Mouse (Mus musculus) T-helper 17 cell (primary cell): ENCODE measurements around the gene Scpep1.
"Not testable (repeated sequence)": the region's sequence is repeated elsewhere in the genome, so short reads cannot be mapped to it uniquely, and the experiment has no call there.

ENCODE experiments used
- in situ Hi-C, 2 experiments: fragments of 300-600 bp; cut with MboI, MseI; formaldehyde crosslinking; loops; 1 replicate in 1 of 2; 2 replicates in 1 of 2; pipeline ENCODE4 v1.15.1; 2025; ENCODE audit warnings: high pct_unique_total_duplicates in 2 of 2

Gene Scpep1

DNA sequence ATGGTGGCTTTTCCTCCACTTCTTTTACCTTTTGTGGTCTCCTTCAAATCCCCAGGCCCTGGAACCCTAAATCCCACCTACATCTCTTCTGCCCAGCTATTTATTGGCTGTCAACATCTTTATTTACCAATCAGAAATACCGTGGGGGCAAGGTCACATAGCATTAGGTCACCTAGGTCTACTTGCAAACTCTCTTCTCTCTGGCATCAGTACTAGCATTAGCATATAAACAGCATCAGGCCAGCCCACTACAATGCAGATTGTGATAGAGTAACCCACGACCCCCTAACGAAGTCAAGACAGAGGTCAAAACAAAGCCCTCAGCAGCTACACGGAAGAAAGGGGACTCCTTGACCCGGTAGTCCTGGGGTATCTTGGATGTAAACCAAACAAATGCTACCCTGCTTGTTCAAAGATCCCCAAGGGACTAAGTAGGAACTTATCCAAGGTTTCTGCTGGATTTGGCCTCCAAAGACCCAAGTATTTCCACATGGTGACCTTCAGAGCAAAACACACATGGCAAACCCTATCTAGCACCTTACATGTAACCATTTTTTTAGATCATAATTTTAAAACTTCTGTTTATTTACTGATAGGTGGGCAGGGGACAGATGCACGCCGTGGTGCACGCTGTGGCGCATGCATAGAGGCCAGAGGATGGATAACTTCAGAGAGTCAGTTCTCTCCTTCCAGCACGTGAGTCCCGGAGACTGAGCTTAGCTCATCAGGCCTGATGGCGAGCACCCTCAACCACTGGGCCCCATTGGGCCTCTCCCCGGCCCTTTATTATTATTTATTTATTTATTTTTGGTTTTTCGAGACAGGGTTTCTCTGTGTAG is 23.4 kb downstream of the Scpep1 start:
- in situ Hi-C loops: no loop called here

GRCm38 (mm10) chr11:88926566-88926965 is 28.7 kb downstream of the Scpep1 start:
- in situ Hi-C loops: no loop called here

DNA sequence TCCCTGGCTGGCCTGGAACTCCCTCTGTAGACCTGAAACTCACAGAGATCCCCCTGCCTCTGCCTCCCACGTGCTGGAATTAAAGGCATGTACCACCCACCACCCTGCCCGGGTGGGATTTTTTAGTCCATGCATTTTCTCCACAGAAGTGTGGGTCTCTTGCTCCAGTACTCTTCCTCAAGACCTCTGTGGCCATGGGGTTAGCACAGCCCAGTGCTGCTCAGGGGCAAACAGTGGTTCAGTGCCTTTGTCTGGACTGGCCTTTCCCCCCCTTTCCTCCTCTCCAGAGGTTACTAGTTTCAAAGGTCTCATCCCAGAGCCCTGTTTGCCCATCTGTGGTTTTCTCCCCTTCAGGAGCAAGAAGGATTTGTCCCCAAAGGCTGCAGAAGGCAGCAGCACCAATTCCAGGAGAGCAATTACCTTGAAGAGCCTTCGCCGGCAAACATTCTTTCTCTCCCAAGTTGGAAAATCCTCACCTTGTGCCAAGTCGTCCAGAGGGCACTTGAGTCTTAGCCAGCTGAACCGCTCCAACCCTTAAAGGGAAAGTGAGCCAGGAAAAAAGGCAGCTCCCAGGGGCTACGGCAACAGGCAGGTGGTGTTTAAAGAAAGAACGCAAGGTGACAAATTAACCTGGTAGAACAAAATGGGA is 45.8 kb downstream of the Scpep1 start:
- in situ Hi-C loops: no loop called here

GRCm38 (mm10) chr11:88908557-88909211 is 46.6 kb downstream of the Scpep1 start:
- in situ Hi-C loops: no loop called here

GRCm38 (mm10) chr11:88907886-88908285 is 47.4 kb downstream of the Scpep1 start:
- in situ Hi-C loops: no loop called here

GRCm38 (mm10) chr11:88905621-88906020 is 49.6 kb downstream of the Scpep1 start:
- in situ Hi-C loops: no loop called here

- in situ Hi-C loops: no loop called here
These were observed 51.2 kb downstream of the Scpep1 start for GRCm38 (mm10) chr11:88904080-88904479.

- in situ Hi-C loops: no loop called here
These were observed 52.5 kb downstream of the Scpep1 start for GRCm38 (mm10) chr11:88902762-88903161.

- in situ Hi-C loops: no loop called here
These were observed 53.9 kb downstream of the Scpep1 start for GRCm38 (mm10) chr11:88901341-88901802.

DNA sequence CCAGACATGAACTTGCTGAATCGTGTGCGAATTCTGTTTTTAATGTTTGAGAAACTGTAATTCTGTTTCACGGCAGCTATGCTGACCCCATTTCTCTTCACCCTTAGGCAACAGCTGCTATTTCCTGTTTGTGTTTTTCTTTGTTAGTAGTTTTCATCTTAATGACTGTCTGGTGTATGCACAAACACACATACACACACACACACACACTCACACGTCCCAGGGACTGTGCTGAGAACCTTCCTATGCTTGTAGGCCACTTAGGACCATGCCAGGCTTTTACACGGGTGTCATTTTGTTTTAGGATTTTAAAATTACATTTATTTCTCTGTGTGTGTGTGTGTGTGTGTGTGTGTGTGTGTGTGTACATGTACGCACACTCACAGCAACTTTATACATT is 55.7 kb downstream of the Scpep1 start:
- in situ Hi-C loops: no loop called here

DNA sequence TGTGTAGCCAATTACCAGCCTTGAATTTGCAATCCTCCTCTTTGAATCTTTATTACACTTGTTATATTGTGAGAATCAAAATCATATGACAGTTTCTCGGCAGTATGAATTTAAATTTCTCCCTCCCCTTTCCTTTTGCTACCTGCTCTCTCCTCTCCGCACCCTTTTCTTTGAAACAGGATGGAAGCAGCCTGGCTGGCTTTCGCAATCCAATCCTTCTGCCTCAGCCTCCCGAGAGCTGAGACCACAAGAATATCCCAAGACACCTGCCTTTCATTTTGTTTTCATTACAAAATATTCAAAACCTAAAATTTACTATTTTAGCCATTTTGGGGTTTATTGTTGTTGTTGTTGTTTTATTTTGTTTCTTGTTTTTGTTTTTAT is 56.9 kb downstream of the Scpep1 start:
- in situ Hi-C loops: no loop called here

DNA sequence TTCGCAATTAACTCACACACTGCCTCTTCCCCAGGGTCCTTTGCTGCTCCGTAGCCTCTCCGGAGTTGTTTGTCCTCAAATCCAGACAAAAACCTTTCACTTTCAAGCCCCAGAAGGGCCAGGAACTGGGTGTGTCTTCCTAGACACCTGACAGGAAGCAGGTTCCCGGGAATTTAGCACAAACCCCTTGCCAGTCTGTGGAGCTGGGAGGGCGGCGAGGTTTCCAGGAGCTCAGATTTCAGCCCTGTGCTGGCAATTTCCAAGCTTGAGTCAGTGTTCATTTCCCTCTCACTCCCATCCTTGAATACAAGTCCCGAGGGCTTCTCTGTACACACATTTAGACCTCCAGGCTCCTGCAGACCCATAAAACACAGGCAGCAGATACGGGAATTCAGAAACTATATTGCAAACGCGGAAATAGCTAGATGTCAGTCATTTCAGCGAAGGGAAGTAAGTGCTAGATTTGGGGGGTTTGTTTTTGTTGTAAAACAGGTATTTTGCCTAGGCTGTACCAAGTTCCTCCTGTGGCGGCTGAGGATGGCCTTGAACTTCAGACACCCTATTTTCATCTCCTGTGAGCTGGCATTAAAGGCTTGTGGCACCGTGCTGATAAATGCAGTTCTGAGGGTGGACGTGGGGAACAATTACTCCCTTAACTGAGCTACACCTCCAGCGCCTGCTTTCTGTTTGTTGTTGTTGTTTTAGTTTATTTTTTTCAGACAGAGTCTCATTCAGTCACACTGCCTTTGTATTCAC is 57.5 kb downstream of the Scpep1 start:
- in situ Hi-C loops: no loop called here

- in situ Hi-C loops: not testable (repeated sequence)
These were observed 59.4 kb downstream of the Scpep1 start for GRCm38 (mm10) chr11:88895800-88896232.

DNA sequence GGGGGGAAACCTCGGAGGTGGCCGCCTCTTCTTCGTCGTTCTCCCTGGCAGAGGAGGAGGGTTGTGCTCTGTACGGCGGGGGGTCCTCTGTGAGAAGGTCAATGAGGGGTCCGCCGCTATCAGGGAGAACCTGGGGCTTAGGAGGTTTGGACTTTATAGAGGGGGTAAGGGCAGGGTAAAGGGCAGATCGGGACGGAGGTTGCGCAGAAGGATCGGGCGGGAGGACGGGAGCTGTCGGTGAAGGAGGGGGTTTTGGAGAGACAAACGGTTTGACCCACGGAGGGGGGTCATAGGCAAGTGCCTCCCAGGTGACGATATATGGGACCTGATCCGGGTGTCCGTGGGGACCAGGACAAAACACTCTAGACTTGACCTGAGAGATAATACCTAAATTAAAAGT is 60.0 kb downstream of the Scpep1 start:
- in situ Hi-C loops: not testable (repeated sequence)

DNA sequence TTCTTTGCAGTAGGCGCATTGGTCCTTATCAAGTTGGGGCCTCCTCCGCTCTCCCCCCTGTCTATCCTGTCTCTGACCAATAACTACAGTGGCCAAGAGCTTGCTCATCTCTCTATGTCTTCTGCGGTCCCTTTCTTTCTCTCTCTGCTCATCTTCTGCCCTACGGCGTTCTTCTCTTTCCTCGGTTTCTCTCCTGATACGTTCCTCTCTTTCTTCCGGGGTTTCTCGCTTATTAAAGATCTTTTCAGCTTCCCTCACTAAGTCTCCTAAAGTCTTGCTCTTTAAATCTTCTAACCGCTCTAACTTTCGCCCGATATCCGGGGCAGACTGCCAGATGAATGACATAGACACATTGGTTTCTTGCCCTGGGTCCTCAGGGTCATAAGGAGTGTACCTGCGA is 61.0 kb downstream of the Scpep1 start:
- in situ Hi-C loops: not testable (repeated sequence)

GRCm38 (mm10) chr11:88893501-88893900 is 61.8 kb downstream of the Scpep1 start:
- in situ Hi-C loops: not testable (repeated sequence)

DNA sequence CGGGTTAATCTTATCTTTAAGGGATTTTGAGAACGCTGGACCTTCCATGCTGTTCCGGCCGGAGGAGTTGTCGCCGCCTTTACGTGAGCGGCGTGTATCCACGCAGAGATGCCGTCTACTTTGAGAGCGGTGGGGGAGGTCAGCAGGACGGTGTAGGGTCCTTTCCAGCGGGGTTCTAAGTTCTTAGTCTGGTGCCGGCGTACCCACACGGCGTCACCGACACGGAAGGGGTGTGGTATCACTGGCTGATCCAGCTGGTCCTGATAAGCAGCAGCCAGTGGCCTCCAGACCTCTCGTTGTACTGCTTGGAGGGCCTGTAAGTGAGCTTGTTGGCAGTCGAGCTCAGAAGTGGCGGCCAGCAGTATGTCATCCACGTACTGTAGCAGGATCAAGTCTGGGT is 62.5 kb downstream of the Scpep1 start:
- in situ Hi-C loops: not testable (repeated sequence)

- in situ Hi-C loops: not testable (repeated sequence)
These were observed 63.2 kb downstream of the Scpep1 start for GRCm38 (mm10) chr11:88891921-88892561.

DNA sequence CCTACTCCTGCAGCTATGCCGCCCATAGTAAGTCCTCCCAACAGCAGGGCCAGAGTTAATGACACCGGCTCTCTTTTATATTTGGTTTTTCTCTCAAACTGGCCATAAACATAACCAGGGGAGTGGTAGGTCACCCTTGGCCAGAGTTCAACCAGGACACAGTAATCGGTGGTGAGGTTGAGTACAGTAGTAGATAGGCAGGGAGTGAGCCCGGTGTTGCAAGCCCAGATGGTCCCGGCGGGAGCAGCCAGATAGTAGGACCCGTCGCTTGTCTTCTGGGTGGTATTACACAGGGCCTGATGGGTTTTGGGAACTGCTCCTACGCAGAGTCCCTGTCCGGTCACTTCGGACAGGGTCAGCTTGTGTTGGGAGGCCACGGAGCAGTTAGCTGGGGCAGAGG is 63.8 kb downstream of the Scpep1 start:
- in situ Hi-C loops: not testable (repeated sequence)

- in situ Hi-C loops: not testable (repeated sequence)
These were observed 64.4 kb downstream of the Scpep1 start for GRCm38 (mm10) chr11:88890904-88891303.

DNA sequence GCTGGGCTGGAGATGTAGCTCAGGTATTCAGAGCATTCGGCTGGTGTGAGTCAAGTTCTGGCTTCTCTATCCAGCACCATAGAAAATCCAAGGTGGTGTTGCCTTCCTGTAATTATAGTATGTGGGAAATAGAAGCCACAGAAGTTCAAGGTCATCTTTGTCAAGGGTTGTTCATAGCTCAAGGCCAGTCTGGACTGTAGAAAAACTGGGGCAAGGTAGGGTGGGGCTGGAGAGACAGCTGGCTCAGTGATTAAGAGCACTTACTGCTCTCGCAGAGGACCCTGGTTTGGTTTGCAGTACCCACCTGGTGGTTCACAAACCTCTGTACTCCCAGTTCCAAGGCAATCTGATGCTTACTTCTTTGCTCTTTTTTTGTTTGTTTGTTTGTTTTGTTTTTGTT is 66.3 kb downstream of the Scpep1 start:
- in situ Hi-C loops: no loop called here
